Mouse (Mus musculus): Measurements from ENCODE around the gene Qrich1.

- TF ChIP-seq CTCF (IDR thresholded peaks at IDR 0.05; ENCODE audit: insufficient read depth, low read depth, low read length), result no peak
- TF ChIP-seq POLR2A (IDR thresholded peaks at IDR 0.05; ENCODE audit: insufficient read depth, low read depth, low read length), result no peak
Observed at GRCm38 (mm10) chr9:108521604-108522003, 5.0 kb downstream of the Qrich1 start.
